8 mouse cellular contexts compared by ENCODE assay signal in the genomic region with DNA sequence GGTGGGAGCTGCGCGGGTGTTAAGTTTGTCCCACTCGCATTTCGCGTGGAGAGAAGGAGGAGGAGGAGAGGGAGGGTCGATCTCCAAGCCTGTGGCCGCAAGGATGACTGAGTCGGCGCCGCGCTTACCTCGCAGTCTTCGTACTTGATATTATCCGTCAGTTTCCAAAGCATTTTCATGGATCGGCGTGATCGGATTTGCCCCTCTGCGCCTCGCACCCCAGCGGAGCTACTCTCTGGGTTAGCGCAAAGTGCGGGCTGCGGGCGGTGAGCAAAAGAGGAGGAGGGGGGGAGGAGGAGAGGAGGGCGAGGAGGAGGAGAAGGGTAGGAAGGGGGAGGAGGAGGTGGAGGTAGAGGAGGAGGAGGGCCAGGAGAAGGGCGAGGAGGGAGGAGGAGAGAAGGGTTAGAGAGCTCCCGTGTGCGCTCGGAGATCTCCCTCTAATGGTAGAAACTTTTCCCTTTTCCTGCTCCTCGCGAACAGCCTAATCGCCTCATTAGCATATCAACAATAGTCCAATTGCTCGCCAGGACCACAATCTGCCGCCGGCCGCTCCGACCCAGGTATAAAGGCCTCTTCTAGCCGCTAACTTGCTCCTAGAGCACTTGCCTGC. TPM values are rescaled to one million over a fixed set of nuclear protein-coding genes. Genes with fewer than 3 reads are reported as not detected.
DNase-seq lines count a peak whose midpoint lies in the region; ATAC-seq and TF ChIP-seq lines count a peak whose summit lies in the region.

No protein-coding gene starts in this region.

- no peaks in the 10 kb centered on the region for H3K36me3 ChIP-seq in hindbrain, embryonic 13.5 days
- H3K36me3 ChIP-seq in midbrain, embryonic 15.5 days (replicated peaks), result no peaks in the 10 kb centered on the region

- under 1% methylated on average over 34 of the region's 38 CpGs for WGBS in hindbrain, embryonic 13.5 days
- under 1% methylated on average over 35 of the region's 38 CpGs for WGBS in midbrain, embryonic 15.5 days

- peaks cover 79% of the 10 kb centered on the region for H3K27me3 ChIP-seq in hindbrain, embryonic 13.5 days
- peaks cover 65% of the 10 kb centered on the region for H3K27me3 ChIP-seq in midbrain, embryonic 15.5 days (replicated peaks)

- no peaks in the 10 kb centered on the region for H3K9me3 ChIP-seq in hindbrain, embryonic 13.5 days
- H3K9me3 ChIP-seq in midbrain, embryonic 15.5 days, result no peaks in the 10 kb centered on the region

- ATAC-seq in hindbrain, embryonic 13.5 days (ENCODE audit: low FRiP score), result peak; percentile 17; the same call in 1 of the 2 replicates
- 0 out of 2 replicates have a peak, but pooled peaks have one; percentile 29 for ATAC-seq in midbrain, embryonic 15.5 days (replicated peaks)

- peak; percentile 32 for DNase-seq in kidney, adult 18-20 months
- DNase-seq in kidney, postnatal 10 days, result no peak
- peak; percentile 78 for DNase-seq in brain, embryonic 14.5 days (ENCODE audit: low read depth)
- DNase-seq in right cerebral cortex, adult 18-20 months, result no peak
- no peak for DNase-seq in layer of hippocampus, postnatal 36 days
- no peak for DNase-seq in adrenal gland, adult 18-20 months (ENCODE audit: low spot score in 2 of 2)

- H3K4me3 ChIP-seq in hindbrain, embryonic 13.5 days, result peak overlapping the region; percentile 54
- H3K4me3 ChIP-seq in midbrain, embryonic 15.5 days, result peak overlapping the region; percentile 43

- no peak for TF ChIP-seq POLR2A in brain, embryonic 14.5 days (IDR thresholded peaks at IDR 0.05; ENCODE audit: borderline replicate concordance, extremely low read depth, insufficient read depth, insufficient read length, poor library complexity, severe bottlenecking)

- TF ChIP-seq CTCF in brain, embryonic 14.5 days (IDR thresholded peaks at IDR 0.05; ENCODE audit: borderline replicate concordance, extremely low read depth, insufficient read depth, insufficient read length), result peak; percentile 54

- H3K4me2 ChIP-seq in hindbrain, embryonic 13.5 days, result peak overlapping the region; percentile 59
- peak overlapping the region; percentile 54 for H3K4me2 ChIP-seq in midbrain, embryonic 15.5 days

- peak overlapping the region; percentile 97 for H3K27ac ChIP-seq in hindbrain, embryonic 13.5 days
- no peak overlapping the region for H3K27ac ChIP-seq in midbrain, embryonic 15.5 days

- peaks cover 54% of the 10 kb centered on the region for H3K4me1 ChIP-seq in hindbrain, embryonic 13.5 days (replicated peaks)
- peaks cover 40% of the 10 kb centered on the region for H3K4me1 ChIP-seq in midbrain, embryonic 15.5 days

- peak overlapping the region; percentile 90 for H3K9ac ChIP-seq in hindbrain, embryonic 13.5 days
- no peak overlapping the region for H3K9ac ChIP-seq in midbrain, embryonic 15.5 days

RNA-seq across cellular contexts. Expression of gene Tfap2a, which starts 4.5 kb away (rescaled TPM):
- polyA plus RNA-seq in brain, embryonic 14.5 days (2012; rRNA removed), result 5.2 and 19.9 TPM in 2 replicates
- polyA plus RNA-seq in hindbrain, embryonic 13.5 days (2015; fragmentation: Nextera tagmentation; extraction: Ambion mirVana), result 14.2 and 22.9 TPM in 2 replicates
- 4.1 and 5.5 TPM in 2 replicates for polyA plus RNA-seq in midbrain, embryonic 15.5 days (2015; fragmentation: Nextera tagmentation; extraction: Ambion mirVana)
- under 1 TPM; 0.40 to 0.42 TPM for total RNA-seq in layer of hippocampus, postnatal 36 days (2021)
- total RNA-seq in adrenal gland, adult 18-20 months (2021), result under 1 TPM in 1 of 2 experiments, not detected in 1; 0.45 TPM

Comparison
In these comparisons a context has a peak if more than half of its experiments do, and no peak if none do; other contexts are left out.
1. DNase-seq: peak in kidney, adult 18-20 months (single experiment) and brain, embryonic 14.5 days (single experiment); none in kidney, postnatal 10 days (single experiment), right cerebral cortex, adult 18-20 months (single experiment), layer of hippocampus, postnatal 36 days (0 of 2) and adrenal gland, adult 18-20 months (0 of 2).